1 mouse cellular context compared by ENCODE assay signal in genomic region chr8:111058946-111059572, GRCm38 (mm10).
TF ChIP-seq lines count a peak whose summit lies in the region.

No protein-coding gene starts in this region.

TF ChIP-seq in MEL, 35 proteins besides CTCF, POLR2A, EP300 and RAD21:
- TF ChIP-seq TAL1 (IDR thresholded peaks at IDR 0.05; ENCODE audit: low read length) (no peak), MXI1 (IDR thresholded peaks at IDR 0.05; ENCODE audit: low read depth, low read length) (peak; percentile 44; the same call in 1 of the 2 replicates), TBP (IDR thresholded peaks at IDR 0.05; ENCODE audit: low read depth, low read length) (no peak), ZKSCAN1 (IDR thresholded peaks at IDR 0.05; ENCODE audit: low read depth, low read length) (no peak), ZNF384 (IDR thresholded peaks at IDR 0.05; ENCODE audit: low read depth, low read length) (no peak), SMC3 (IDR thresholded peaks at IDR 0.05; ENCODE audit: low read depth, low read length) (peak; percentile 12), POLR2AphosphoS2 (IDR thresholded peaks at IDR 0.05; ENCODE audit: low read length) (0 out of 2 replicates have a peak, but pooled peaks have one; percentile 24), E2F4 (IDR thresholded peaks at IDR 0.05; ENCODE audit: borderline replicate concordance, low read depth, low read length) (no peak), ZMIZ1 (IDR thresholded peaks at IDR 0.05; ENCODE audit: low read depth, low read length) (peak; percentile 8; the same call in 1 of the 2 replicates), ZC3H11A (IDR thresholded peaks at IDR 0.05; ENCODE audit: low read depth, low read length) (no peak), MYB (IDR thresholded peaks at IDR 0.05; ENCODE audit: low read depth, low read length) (no peak), GATA1 (IDR thresholded peaks at IDR 0.05; ENCODE audit: low read depth, low read length) (no peak)
